Mouse (Mus musculus) large intestine, adult 2 months (tissue): ENCODE measurements around the gene Gm21891. TPM values are rescaled to one million over a fixed set of nuclear protein-coding genes. Genes with fewer than 3 reads are reported as not detected.
"Not testable (repeated sequence)": the region's sequence is repeated elsewhere in the genome, so short reads cannot be mapped to it uniquely, and the experiment has no call there.

Source experiments
- DNase-seq: peaks from one replicate; pipeline ENCODE4 v3.0.0-alpha.2; 2012; ENCODE audit warnings: low read depth, low spot score
- WGBS: fragments of 180-500 bp; shearing (Covaris S2); methylation state at CpG from one replicate; pipeline ENCODE4 v1.1.7; 2018; 5-methylcytosine and 5-hydroxymethylcytosine counted together
- polyA plus RNA-seq: library from polyadenylated mRNA; depleted of rRNA; stranded (reverse); fragments of >200 nt; gene quantifications from 2 replicates; pipeline ENCODE4 v1.2.3, GENCODE M21; 2012; rRNA removed

Gm21891 gene
- polyA plus RNA-seq, result not detected in 2 replicates

- WGBS, result no CpG with 5 or more reads among the region's 3 CpGs
- not testable (repeated sequence) for DNase-seq
Measured at GRCm38 (mm10) chrY:13133392-13133791, at the start of gene Gm21891. Gm21891 (minus strand) TSS chrY:13133492.

- not testable (repeated sequence) for DNase-seq
Measured at GRCm38 (mm10) chrY:13161668-13162067, 28.4 kb upstream of the Gm21891 start, which contains the start of gene Gm21425. Gm21425 (plus strand) TSS chrY:13161968.

Other genes starting within 250 kb of the Gm21891 start
- gene Gm20807, start 90.6 kb downstream of the Gm21891 start, polyA plus RNA-seq, result not detected in 2 replicates
- not detected in 2 replicates for gene Gm21425, start 28.5 kb upstream of the Gm21891 start, polyA plus RNA-seq
- gene Gm21828, start 90.4 kb upstream of the Gm21891 start, polyA plus RNA-seq, result not detected in 2 replicates
- not detected in 2 replicates for gene Gm21440, start 118.9 kb upstream of the Gm21891 start, polyA plus RNA-seq
- not detected in 2 replicates for gene Gm21454, start 119.0 kb upstream of the Gm21891 start, polyA plus RNA-seq
- not detected in 2 replicates for gene Gm21725, start 215.6 kb upstream of the Gm21891 start, polyA plus RNA-seq